Mouse (Mus musculus) liver, embryonic 14.5 days (tissue): ENCODE measurements around the gene Psmd3. TPM values are rescaled to one million over a fixed set of nuclear protein-coding genes. Genes with fewer than 3 reads are reported as not detected.

ENCODE experiments used
- ATAC-seq: fragments of 200-750 bp; cut with Nextera tagmentation; 2 replicates; pipeline ENCODE4 v1.8.0; 2017; ENCODE audit warnings: moderate number of reproducible peaks, mild to moderate bottlenecking, moderate library complexity; ENCODE audit not compliant: insufficient read depth
- DNase-seq, 3 experiments: peaks; one replicate each; pipeline ENCODE4 v3.0.0-alpha.2; 2012 to 2013; ENCODE audit warnings: low read depth in 3 of 3, low spot score in 3 of 3
- H3K27ac ChIP-seq: fragments of 300-500 bp; sonication (generic); 2 replicates; pipeline ENCODE4 v1.5.1; 2014; ENCODE audit warnings: moderate library complexity, mild to moderate bottlenecking, control low read depth, inconsistent platforms
- H3K27me3 ChIP-seq: fragments of 300-500 bp; sonication (generic); 2 replicates; pipeline ENCODE4 v1.6.1; 2014; ENCODE audit warnings: mild to moderate bottlenecking, low read length, moderate library complexity; ENCODE audit not compliant: control insufficient read depth, insufficient read depth
- H3K36me3 ChIP-seq: fragments of 300-500 bp; sonication (generic); replicated peaks from 2 replicates; pipeline ENCODE4 v1.6.1; 2014; ENCODE audit warnings: low read depth; ENCODE audit not compliant: control insufficient read depth, insufficient read depth
- H3K4me1 ChIP-seq, 2 experiments: fragments of 200-500 bp in 1 of 2; fragments of 300-500 bp in 1 of 2; sonication (generic) in 1 of 2; replicated peaks; 2 replicates each; pipeline ENCODE4 v1.6.1; 2012 to 2014; ENCODE audit warnings: antibody characterized with exemption in 1 of 2, inconsistent platforms in 1 of 2, low read length in 1 of 2; ENCODE audit not compliant: control insufficient read depth in 2 of 2, insufficient read depth in 2 of 2
- H3K4me2 ChIP-seq: fragments of 300-500 bp; sonication (generic); 2 replicates; pipeline ENCODE4 v1.6.1; 2014; ENCODE audit warnings: low read depth, mild to moderate bottlenecking, control low read depth, moderate library complexity
- H3K4me3 ChIP-seq, 2 experiments: fragments of 200-500 bp in 1 of 2; fragments of 300-500 bp in 1 of 2; sonication (generic) in 1 of 2; 2 replicates each; pipeline ENCODE4 v1.5.1; 2012 to 2014; ENCODE audit warnings: low read depth in 2 of 2, low read length in 2 of 2, mild to moderate bottlenecking in 2 of 2, control low read depth in 1 of 2, inconsistent platforms in 1 of 2, moderate library complexity in 1 of 2; ENCODE audit not compliant: insufficient read depth in 1 of 2
- H3K9ac ChIP-seq: fragments of 300-500 bp; sonication (generic); replicated peaks from 2 replicates; pipeline ENCODE4 v1.6.1; 2014; ENCODE audit warnings: mild to moderate bottlenecking, control low read depth, moderate library complexity
- H3K9me3 ChIP-seq: fragments of 300-500 bp; sonication (generic); 2 replicates; pipeline ENCODE4 v1.6.1; 2016; ENCODE audit warnings: low read length, mixed read lengths; ENCODE audit not compliant: control insufficient read depth
- CTCF ChIP-seq: IDR thresholded peaks from 2 replicates; pipeline ENCODE4 v1.5.1; 2016; ENCODE audit warnings: antibody characterized with exemption, low read depth, control low read depth
- EP300 ChIP-seq: IDR thresholded peaks from 2 replicates; pipeline ENCODE4 v1.6.1; 2016; ENCODE audit warnings: antibody characterized with exemption, low read depth
- WGBS: fragments of 180-500 bp; shearing (Covaris S2); extraction: QIAGEN DNeasy Blood & Tissue Kit; methylation state at CpG from one replicate; pipeline ENCODE4 v1.1.7; 2014; ENCODE audit not compliant: insufficient replicate concordance; 5-methylcytosine and 5-hydroxymethylcytosine counted together
- polyA plus RNA-seq, 2 experiments: library from polyadenylated mRNA; depleted of rRNA in 1 of 2; stranded (reverse) in 1 of 2; unstranded in 1 of 2; fragments of >200 nt; fragmentation: Nextera tagmentation in 1 of 2; extraction: Ambion mirVana in 1 of 2; gene quantifications; 2 replicates each; pipeline versions ENCODE4 v1.2.1 to v1.2.3; 2012 to 2014

Gene Psmd3
- polyA plus RNA-seq, 2 experiments = 55.3 to 75.7 TPM

- no peak overlapping the region for H3K9ac ChIP-seq
- no peak overlapping the region for H3K27ac ChIP-seq
- no peak for ATAC-seq
- H3K4me1 ChIP-seq = peaks cover 31 to 38% of the 10 kb centered on the region in 2 experiments
- H3K4me2 ChIP-seq = peak overlapping the region; percentile 25
- 34% methylated on average over 9 of the region's 9 CpGs for WGBS
- no peak for DNase-seq
- TF ChIP-seq EP300 = no peak
- TF ChIP-seq CTCF = no peak
- no peaks in the 10 kb centered on the region for H3K27me3 ChIP-seq
- H3K4me3 ChIP-seq = no peak overlapping the region
- H3K9me3 ChIP-seq = peaks cover 4% of the 10 kb centered on the region
- no peaks in the 10 kb centered on the region for H3K36me3 ChIP-seq
Observed at GRCm38 (mm10) chr11:98738925-98739324, 56.6 kb downstream of the Psmd3 start.

GRCm38 (mm10) chr11:98740026-98740392 is 57.7 kb downstream of the Psmd3 start:
- Histone ChIP-seq H3K9me3 (no peaks in the 10 kb centered on the region), H3K4me1 (peaks cover 36 to 47% of the 10 kb centered on the region in 2 experiments), H3K36me3 (no peaks in the 10 kb centered on the region), H3K27ac (peak overlapping the region; percentile 78), H3K9ac (peak overlapping the region; percentile 78), H3K4me2 (peak overlapping the region; percentile 81), H3K4me3 (peak overlapping the region; percentile 72 to 89), H3K27me3 (no peaks in the 10 kb centered on the region)
- TF ChIP-seq CTCF (no peak), EP300 (no peak)
- ATAC-seq (peak; percentile 16; the same call in 1 of the 2 replicates), DNase-seq (no peak)
- 18% methylated on average over 8 of the region's 8 CpGs for WGBS

- Histone ChIP-seq H3K4me1 (peaks cover 36 to 47% of the 10 kb centered on the region in 2 experiments), H3K36me3 (no peaks in the 10 kb centered on the region), H3K4me3 (peak within 1 kb of the TSS; percentile 72 to 89), H3K27me3 (no peaks in the 10 kb centered on the region), H3K9ac (peak within 1 kb of the TSS; percentile 78), H3K27ac (peak within 1 kb of the TSS; percentile 78), H3K4me2 (peak within 1 kb of the TSS; percentile 81), H3K9me3 (no peaks in the 10 kb centered on the region)
- DNase-seq (peak in 2 of 3 experiments; percentile 63 to 64), ATAC-seq (peak; percentile 77)
- under 1% methylated on average over 22 of the region's 22 CpGs for WGBS
- TF ChIP-seq CTCF = no peak
- TF ChIP-seq EP300 = no peak
Observed at GRCm38 (mm10) chr11:98740393-98741050, 58.2 kb downstream of the Psmd3 start, which contains the start of gene Thra. Thra (plus strand) TSS chr11:98740638.

GRCm38 (mm10) chr11:98741051-98741620 is 58.8 kb downstream of the Psmd3 start:
- Histone ChIP-seq H3K36me3 (no peaks in the 10 kb centered on the region), H3K4me2 (peak overlapping the region; percentile 81), H3K4me1 (peaks cover 37 to 53% of the 10 kb centered on the region in 2 experiments), H3K27ac (peak overlapping the region; percentile 78), H3K9me3 (no peaks in the 10 kb centered on the region), H3K27me3 (no peaks in the 10 kb centered on the region), H3K4me3 (peak overlapping the region; percentile 72 to 89), H3K9ac (peak overlapping the region; percentile 78)
- no peak; the same call in 1 of the 2 replicates for TF ChIP-seq CTCF
- TF ChIP-seq EP300 = no peak
- ATAC-seq (peak; percentile 10; the same call in 1 of the 2 replicates), DNase-seq (no peak)
- 0% methylated on average over 17 of the region's 17 CpGs for WGBS

- peak; percentile 75 for ATAC-seq
- H3K4me3 ChIP-seq = peak overlapping the region; percentile 89 to 91
- no peaks in the 10 kb centered on the region for H3K27me3 ChIP-seq
- peak overlapping the region; percentile 81 for H3K4me2 ChIP-seq
- H3K4me1 ChIP-seq = peaks cover 44 to 60% of the 10 kb centered on the region in 2 experiments
- H3K36me3 ChIP-seq = no peaks in the 10 kb centered on the region
- H3K27ac ChIP-seq = peak overlapping the region; percentile 78
- H3K9me3 ChIP-seq = no peaks in the 10 kb centered on the region
- TF ChIP-seq EP300 (no peak), CTCF (no peak; the same call in 1 of the 2 replicates)
- peak overlapping the region; percentile 90 for H3K9ac ChIP-seq
- WGBS = under 1% methylated on average over 83 of the region's 86 CpGs
- DNase-seq = peak in 1 of 3 experiments; percentile 59
Observed at GRCm38 (mm10) chr11:98741622-98742396, 59.5 kb downstream of the Psmd3 start.
